Comparison of ENCODE assay signal across 9 mouse cellular contexts in genomic region chr6:37552760-37553159, GRCm38 (mm10). TPM values are rescaled to one million over a fixed set of nuclear protein-coding genes. Genes with fewer than 3 reads are reported as not detected.
DNase-seq lines count a peak whose midpoint lies in the region; ATAC-seq and TF ChIP-seq lines count a peak whose summit lies in the region.
"Had no signal": no experiment of that assay in that cellular context is flagged by ENCODE, and none has a peak within 500 bp of the region (broad histone marks: within the 10 kb centered on the region; RNA-seq: fewer than 3 reads in every experiment).

No protein-coding gene starts in this region.

- peak; percentile 10 for DNase-seq in hindbrain, postnatal 0 days (ENCODE audit: low spot score)
- peak; percentile 72 for DNase-seq in 3T3-L1 (ENCODE audit: low read depth, low spot score)
- peak; percentile 3 for DNase-seq in Patski (ENCODE audit: low read depth, low spot score)
- peak; percentile 78 for DNase-seq in kidney, adult 9 months
- DNase-seq in thymus, postnatal 4 days, result peak; percentile 66
- DNase-seq in urinary bladder, postnatal 4 days (ENCODE audit: low spot score in 2 of 2), result no peak

- no peak overlapping the region for H3K27ac ChIP-seq in hindbrain, postnatal 0 days
- no peak overlapping the region for H3K27ac ChIP-seq in hindbrain, embryonic 16.5 days (ENCODE audit: low read depth, low read length)
- H3K27ac ChIP-seq in intestine, embryonic 16.5 days (ENCODE audit: low read length), result no peak overlapping the region
- H3K27ac ChIP-seq: neural tube, embryonic 13.5 days had no signal

- WGBS in hindbrain, postnatal 0 days, result 83% methylated on average over 2 of the region's 2 CpGs
- 83% methylated on average over 2 of the region's 2 CpGs for WGBS in hindbrain, embryonic 16.5 days
- WGBS in intestine, embryonic 16.5 days, result 80% methylated on average over 2 of the region's 2 CpGs

- ATAC-seq in hindbrain, postnatal 0 days, result no peak
- no peak for ATAC-seq in hindbrain, embryonic 16.5 days
- no peak for ATAC-seq in Patski
- no peak for ATAC-seq in intestine, embryonic 16.5 days

- H3K27me3 ChIP-seq in hindbrain, postnatal 0 days (ENCODE audit: insufficient read depth, low read length), result no peaks in the 10 kb centered on the region
- H3K27me3 ChIP-seq in hindbrain, embryonic 16.5 days (replicated peaks; ENCODE audit: control insufficient read depth, insufficient read depth, low read length), result no peaks in the 10 kb centered on the region
- peaks cover 6% of the 10 kb centered on the region for H3K27me3 ChIP-seq in Patski
- no peaks in the 10 kb centered on the region for H3K27me3 ChIP-seq in intestine, embryonic 16.5 days (replicated peaks; ENCODE audit: control insufficient read depth, insufficient read depth, low read length)
- H3K27me3 ChIP-seq: neural tube, embryonic 13.5 days had no signal

- CTCF ChIA-PET in Patski (lab: Charles Lee), result interaction anchor here (0.8 to 1.8 kb wide), 5 partner anchors 13 to 98 kb away, joined by 3 to 8 read pairs (median 3); no protein-coding TSS in a partner anchor

- in situ Hi-C loops in Patski (cut with MboI; ENCODE audit: low pct_unique_long_range_greater_than_20kb), result loop anchor here (5.0 to 25.0 kb wide), 2 partner anchors 90 to 190 kb away; no protein-coding TSS in a partner anchor

- POLR2A ChIA-PET in Patski (lab: Charles Lee), result no interaction called here

- no peak overlapping the region for H3K9ac ChIP-seq in hindbrain, postnatal 0 days (replicated peaks; ENCODE audit: low read length)
- no peak overlapping the region for H3K9ac ChIP-seq in hindbrain, embryonic 16.5 days (ENCODE audit: low read depth, low read length)
- H3K9ac ChIP-seq in intestine, embryonic 16.5 days (ENCODE audit: low read depth, low read length), result no peak overlapping the region
- H3K9ac ChIP-seq: neural tube, embryonic 13.5 days had no signal

- no peak overlapping the region for H3K4me2 ChIP-seq in hindbrain, postnatal 0 days (ENCODE audit: low read depth, low read length)
- H3K4me2 ChIP-seq in hindbrain, embryonic 16.5 days (ENCODE audit: low read length), result no peak overlapping the region
- H3K4me2 ChIP-seq in intestine, embryonic 16.5 days (ENCODE audit: low read depth, low read length), result no peak overlapping the region
- H3K4me2 ChIP-seq: neural tube, embryonic 13.5 days had no signal

- H3K36me3 ChIP-seq in hindbrain, postnatal 0 days (ENCODE audit: insufficient read depth, low read length), result no peaks in the 10 kb centered on the region
- H3K36me3 ChIP-seq in hindbrain, embryonic 16.5 days (ENCODE audit: control insufficient read depth, insufficient read depth, low read length), result no peaks in the 10 kb centered on the region
- no peaks in the 10 kb centered on the region for H3K36me3 ChIP-seq in intestine, embryonic 16.5 days (ENCODE audit: control insufficient read depth, insufficient read depth, low read length)
- H3K36me3 ChIP-seq: neural tube, embryonic 13.5 days had no signal

- peak; percentile 49 for TF ChIP-seq CTCF in hindbrain, postnatal 0 days (IDR thresholded peaks at IDR 0.05; ENCODE audit: low read depth)
- TF ChIP-seq CTCF in Patski (IDR thresholded peaks at IDR 0.05), result peak; percentile 79

- H3K4me3 ChIP-seq in hindbrain, postnatal 0 days (ENCODE audit: low read length), result no peak overlapping the region
- no peak overlapping the region for H3K4me3 ChIP-seq in hindbrain, embryonic 16.5 days (ENCODE audit: low read length)
- no peak overlapping the region for H3K4me3 ChIP-seq in intestine, embryonic 16.5 days (ENCODE audit: low read length)
- H3K4me3 ChIP-seq: neural tube, embryonic 13.5 days had no signal

- H3K9me3 ChIP-seq in hindbrain, postnatal 0 days (ENCODE audit: low read length), result no peaks in the 10 kb centered on the region
- H3K9me3 ChIP-seq in hindbrain, embryonic 16.5 days (ENCODE audit: control insufficient read depth, low read length), result no peaks in the 10 kb centered on the region
- no peaks in the 10 kb centered on the region for H3K9me3 ChIP-seq in intestine, embryonic 16.5 days (ENCODE audit: control insufficient read depth, low read length)
- H3K9me3 ChIP-seq: neural tube, embryonic 13.5 days had no signal

- no peaks in the 10 kb centered on the region for H3K4me1 ChIP-seq in hindbrain, postnatal 0 days (ENCODE audit: insufficient read depth, low read length)
- H3K4me1 ChIP-seq in hindbrain, embryonic 16.5 days (ENCODE audit: control insufficient read depth, insufficient read depth, low read depth, low read length), result no peaks in the 10 kb centered on the region
- H3K4me1 ChIP-seq in intestine, embryonic 16.5 days (ENCODE audit: control insufficient read depth, insufficient read depth, low read length), result no peaks in the 10 kb centered on the region
- H3K4me1 ChIP-seq: neural tube, embryonic 13.5 days had no signal

RNA-seq across cellular contexts. Expression of gene Akr1d1, which starts 22.8 kb away (rescaled TPM):
- total RNA-seq in hindbrain, postnatal 0 days (2014; rRNA removed), result not detected in 2 replicates
- polyA plus RNA-seq in hindbrain, postnatal 0 days (2015; fragmentation: Nextera tagmentation; extraction: Ambion mirVana), result not detected in 2 replicates
- polyA plus RNA-seq in hindbrain, embryonic 16.5 days (2015; fragmentation: Nextera tagmentation; extraction: Ambion mirVana), result not detected in 2 replicates
- not detected for polyA plus RNA-seq in Patski (2021)
- 0.45 and 0.54 TPM in 2 replicates for polyA plus RNA-seq in intestine, embryonic 16.5 days (2015; fragmentation: Nextera tagmentation; extraction: Ambion mirVana)
- polyA plus RNA-seq: neural tube, embryonic 13.5 days had no signal

Comparison
In these comparisons a context has a peak if more than half of its experiments do, and no peak if none do; other contexts are left out.
1. DNase-seq: peak in hindbrain, postnatal 0 days (single experiment), 3T3-L1 (single experiment), Patski (single experiment), kidney, adult 9 months (single experiment) and thymus, postnatal 4 days (single experiment); none in urinary bladder, postnatal 4 days (0 of 2).